Mouse (Mus musculus) left cerebral cortex, postnatal 36 days (tissue): Measurements from ENCODE around the gene Dnase1l2. TPM values are rescaled to one million over a fixed set of nuclear protein-coding genes. Genes with fewer than 3 reads are reported as not detected.

Experiments used
- DNase-seq, 2 experiments: peaks; one replicate each; pipeline ENCODE4 v3.0.0; 2021 to 2022; ENCODE audit warnings: low spot score in 2 of 2, mixed read lengths in 1 of 2
- intact Hi-C: fragments of 180-260 bp; cut with DNase I; formaldehyde crosslinking; loops from one replicate; pipeline ENCODE4 v1.15.1; 2025
- total RNA-seq, 2 experiments: library from RNA; stranded (reverse); gene quantifications; 2 replicates each; pipeline ENCODE4 v1.2.3; 2021

Dnase1l2 gene
- total RNA-seq, 2 experiments from 2014 or later, result 3.2 to 7.2 TPM

DNA sequence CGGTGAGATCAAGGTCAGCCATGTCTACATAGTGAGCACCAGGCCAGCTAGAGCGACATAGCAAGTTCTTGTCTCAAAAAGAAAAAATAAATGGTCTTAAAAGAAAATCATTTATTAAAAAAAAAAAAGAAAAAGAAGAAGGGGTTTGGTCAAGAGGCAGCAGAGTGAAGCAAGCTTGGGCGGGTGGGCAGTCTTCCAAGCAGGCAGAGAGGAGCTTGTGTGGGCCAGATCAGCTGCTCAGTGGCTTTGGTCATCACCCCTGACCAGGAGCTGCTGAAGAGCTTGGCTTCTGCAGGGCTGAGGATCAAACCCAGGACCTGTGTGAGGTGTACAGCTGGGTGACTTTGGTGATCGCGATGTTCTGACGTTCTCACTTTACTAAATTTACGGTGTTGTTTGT lies 48.4 kb downstream of the Dnase1l2 start:
- no peak for DNase-seq
- intact Hi-C loops, result loop anchor here (10.0 kb wide), 1 partner anchor 220 kb away; no protein-coding TSS in a partner anchor

- intact Hi-C loops, result loop anchor here (10.0 kb wide), 1 partner anchor 219 kb away; no protein-coding TSS in a partner anchor
- DNase-seq, result no peak
These were observed 49.4 kb downstream of the Dnase1l2 start for GRCm38 (mm10) chr17:24393527-24393926.

GRCm38 (mm10) chr17:24391149-24391548 lies 51.8 kb downstream of the Dnase1l2 start:
- intact Hi-C loops, result loop anchor here (10.0 kb wide), 1 partner anchor 216 kb away; no protein-coding TSS in a partner anchor
- no peak for DNase-seq

Other genes with a start within 250 kb of the Dnase1l2 start
- gene Tbc1d24, start 237.5 kb downstream of the Dnase1l2 start, total RNA-seq, result 10 to 100 TPM; 64.4 to 65.5 TPM
- 10 to 100 TPM; 10.0 to 10.4 TPM for gene Ntn3, start 233.6 kb downstream of the Dnase1l2 start, total RNA-seq
- gene Tedc2, start 222.3 kb downstream of the Dnase1l2 start, total RNA-seq, result 10 to 100 TPM in 1 of 2 experiments, 1 to 10 TPM in 1; 9.4 to 14.2 TPM
- gene Ccnf, start 191.6 kb downstream of the Dnase1l2 start, total RNA-seq, result 1 to 10 TPM; 4.9 to 5.4 TPM
- 1 to 10 TPM in 1 of 2 experiments, under 1 TPM in 1; 0.72 to 1.1 TPM for gene Abca17, start 92.0 kb downstream of the Dnase1l2 start, total RNA-seq
- 10 to 100 TPM; 79.2 to 79.9 TPM for gene Abca3, start 91.2 kb downstream of the Dnase1l2 start, total RNA-seq
- gene Rnps1, start 28.5 kb downstream of the Dnase1l2 start, total RNA-seq, result 100 to 1,000 TPM; 125 to 132 TPM
- 10 to 100 TPM; 26.7 to 30.3 TPM for gene Eci1, start 16.5 kb downstream of the Dnase1l2 start, total RNA-seq
- gene E4f1, start 27.2 kb upstream of the Dnase1l2 start, total RNA-seq, result 10 to 100 TPM; 26.2 to 40.9 TPM
- 10 to 100 TPM; 60.4 to 75.1 TPM for gene Pgp, start 27.3 kb upstream of the Dnase1l2 start, total RNA-seq
- 1 to 10 TPM in 1 of 2 experiments, under 1 TPM in 1; 0.86 to 1.1 TPM for gene Bricd5, start 30.8 kb upstream of the Dnase1l2 start, total RNA-seq
- gene Mlst8, start 36.0 kb upstream of the Dnase1l2 start, total RNA-seq, result 10 to 100 TPM; 35.1 to 35.8 TPM
- 100 to 1,000 TPM; 110 to 140 TPM for gene Caskin1, start 45.5 kb upstream of the Dnase1l2 start, total RNA-seq
- gene Traf7, start 84.8 kb upstream of the Dnase1l2 start, total RNA-seq, result 10 to 100 TPM; 69.6 to 95.6 TPM
- gene Rab26, start 91.1 kb upstream of the Dnase1l2 start, total RNA-seq, result 10 to 100 TPM; 51.0 to 51.3 TPM
- gene Pkd1, start 106.7 kb upstream of the Dnase1l2 start, total RNA-seq, result 10 to 100 TPM; 62.7 to 85.4 TPM
- gene Tsc2, start 189.5 kb upstream of the Dnase1l2 start, total RNA-seq, result 100 to 1,000 TPM; 116 to 157 TPM
- 1 to 10 TPM; 4.2 to 6.6 TPM for gene Nthl1, start 189.6 kb upstream of the Dnase1l2 start, total RNA-seq
- gene Slc9a3r2, start 207.2 kb upstream of the Dnase1l2 start, total RNA-seq, result 10 to 100 TPM; 51.0 to 51.2 TPM
- gene Npw, start 215.4 kb upstream of the Dnase1l2 start, total RNA-seq, result 1 to 10 TPM; 1.1 to 1.3 TPM
- 10 to 100 TPM; 30.5 to 45.1 TPM for gene Zfp598, start 226.6 kb upstream of the Dnase1l2 start, total RNA-seq
- 100 to 1,000 TPM; 179 to 200 TPM for gene Syngr3, start 246.8 kb upstream of the Dnase1l2 start, total RNA-seq